Mouse (Mus musculus) forebrain, embryonic 12.5 days (tissue): ENCODE results near the gene Tenm3. TPM values are rescaled to one million over a fixed set of nuclear protein-coding genes. Genes with fewer than 3 reads are reported as not detected.

Source experiments
- ATAC-seq: fragments of 200-750 bp; cut with Nextera tagmentation; 2 replicates; pipeline ENCODE4 v1.8.0; 2017; ENCODE audit warnings: moderate TSS enrichment; ENCODE audit not compliant: low FRiP score
- H3K27ac ChIP-seq: fragments of 300-500 bp; sonication (generic); 2 replicates; pipeline ENCODE4 v1.5.1; 2016; ENCODE audit warnings: mild to moderate bottlenecking
- H3K27me3 ChIP-seq: fragments of 300-500 bp; sonication (generic); 2 replicates; pipeline ENCODE4 v1.6.1; 2016; ENCODE audit warnings: mild to moderate bottlenecking
- H3K36me3 ChIP-seq: fragments of 300-500 bp; sonication (generic); replicated peaks from 2 replicates; pipeline ENCODE4 v1.6.1; 2016; ENCODE audit warnings: mild to moderate bottlenecking
- H3K4me1 ChIP-seq: fragments of 300-500 bp; sonication (generic); 2 replicates; pipeline ENCODE4 v1.6.1; 2016
- H3K4me2 ChIP-seq: fragments of 300-500 bp; sonication (generic); 2 replicates; pipeline ENCODE4 v1.6.1; 2016; ENCODE audit warnings: mild to moderate bottlenecking, moderate library complexity
- H3K4me3 ChIP-seq: fragments of 300-500 bp; sonication (generic); replicated peaks from 2 replicates; pipeline ENCODE4 v1.5.1; 2016; ENCODE audit warnings: mild to moderate bottlenecking
- H3K9ac ChIP-seq: fragments of 300-500 bp; sonication (generic); 2 replicates; pipeline ENCODE4 v1.6.1; 2016; ENCODE audit warnings: mild to moderate bottlenecking
- H3K9me3 ChIP-seq: fragments of 300-500 bp; sonication (generic); 2 replicates; pipeline ENCODE4 v1.6.1; 2016
- WGBS: fragments of 180-500 bp; shearing (Covaris S2); methylation state at CpG from one replicate; pipeline ENCODE4 v1.1.7; 2016; 5-methylcytosine and 5-hydroxymethylcytosine counted together
- polyA plus RNA-seq: library from polyadenylated mRNA; unstranded; fragments of >200 nt; fragmentation: Nextera tagmentation; extraction: Ambion mirVana; gene quantifications from 2 replicates; pipeline ENCODE4 v1.2.1, GENCODE M21; 2016

Gene Tenm3
- polyA plus RNA-seq, 1 experiment from 2014 or later: 42.0 TPM

DNA sequence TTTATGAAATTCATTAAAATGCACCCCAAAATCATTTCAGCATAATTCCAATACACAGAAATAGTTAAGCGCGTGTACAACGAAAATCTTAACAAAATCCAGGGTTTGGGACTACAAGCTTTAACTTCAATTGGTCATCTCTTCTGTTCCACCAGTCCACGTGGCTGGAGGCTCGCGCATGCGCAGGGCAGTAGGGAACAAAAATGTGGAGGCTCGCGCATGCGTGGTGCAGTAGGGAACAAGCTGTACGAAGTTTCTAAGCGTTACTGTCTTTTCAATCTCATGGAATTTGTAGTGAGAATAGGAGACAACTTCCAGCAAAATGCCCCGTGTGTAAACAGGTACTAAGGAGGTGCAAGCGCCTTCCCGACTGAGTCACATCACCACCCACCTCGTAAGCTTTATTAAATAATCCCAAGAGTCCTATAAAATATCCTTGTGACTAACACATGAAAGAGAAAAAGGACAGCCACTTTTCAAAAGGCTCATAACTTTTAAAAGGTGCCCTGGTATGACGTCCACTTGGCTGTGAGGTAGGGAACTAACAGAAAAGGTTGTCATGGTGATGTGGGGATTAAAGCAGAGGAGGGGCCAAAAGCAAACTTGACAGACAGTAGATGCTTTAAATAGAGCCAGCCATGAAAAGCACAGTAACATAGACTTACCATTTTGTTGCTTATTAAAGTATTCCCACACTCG lies 353.7 kb downstream of the Tenm3 start:
- Histone ChIP-seq H3K27ac (no peak overlapping the region), H3K9ac (no peak overlapping the region), H3K4me3 (no peak overlapping the region), H3K27me3 (no peaks in the 10 kb centered on the region), H3K4me2 (peak overlapping the region; percentile 22; the same call in 1 of the 2 replicates), H3K9me3 (no peaks in the 10 kb centered on the region), H3K36me3 (no peaks in the 10 kb centered on the region; the same call in 1 of the 2 replicates), H3K4me1 (peaks cover 41% of the 10 kb centered on the region)
- peak; percentile 63; the same call in 1 of the 2 replicates for ATAC-seq
- WGBS: 61% methylated on average over 18 of the region's 18 CpGs

DNA sequence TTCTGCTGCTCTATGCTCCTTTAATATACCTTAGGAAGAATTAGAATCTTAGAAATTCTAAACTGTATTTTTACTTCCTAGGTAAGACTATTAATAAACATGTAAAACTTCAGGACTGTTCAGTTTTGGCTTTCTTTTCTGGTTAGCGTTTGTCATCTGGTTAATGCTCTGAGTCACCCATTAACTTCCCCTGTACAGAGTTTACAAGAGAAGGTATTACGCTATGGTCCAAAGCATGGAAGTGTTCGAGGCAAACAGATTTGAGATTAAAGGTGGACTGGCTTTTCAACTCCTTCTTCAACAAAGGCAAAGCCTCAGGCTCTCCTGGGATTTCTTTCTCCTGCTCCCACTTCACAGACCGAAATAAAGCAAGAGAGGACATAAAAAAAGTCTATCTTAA lies 354.3 kb downstream of the Tenm3 start:
- no peak for ATAC-seq
- Histone ChIP-seq H3K9me3 (no peaks in the 10 kb centered on the region), H3K9ac (no peak overlapping the region), H3K4me1 (peaks cover 41% of the 10 kb centered on the region), H3K4me3 (no peak overlapping the region), H3K27me3 (no peaks in the 10 kb centered on the region), H3K36me3 (no peaks in the 10 kb centered on the region; the same call in 1 of the 2 replicates), H3K4me2 (no peak overlapping the region), H3K27ac (no peak overlapping the region)
- 56% methylated on average over 4 of the region's 4 CpGs for WGBS

GRCm38 (mm10) chr8:48488809-48489208 lies 354.9 kb downstream of the Tenm3 start:
- 73% methylated on average over 7 of the region's 7 CpGs for WGBS
- Histone ChIP-seq H3K36me3 (no peaks in the 10 kb centered on the region; the same call in 1 of the 2 replicates), H3K9ac (no peak overlapping the region), H3K9me3 (no peaks in the 10 kb centered on the region), H3K4me2 (no peak overlapping the region), H3K4me1 (peaks cover 41% of the 10 kb centered on the region), H3K27me3 (no peaks in the 10 kb centered on the region), H3K4me3 (no peak overlapping the region), H3K27ac (no peak overlapping the region)
- no peak for ATAC-seq

DNA sequence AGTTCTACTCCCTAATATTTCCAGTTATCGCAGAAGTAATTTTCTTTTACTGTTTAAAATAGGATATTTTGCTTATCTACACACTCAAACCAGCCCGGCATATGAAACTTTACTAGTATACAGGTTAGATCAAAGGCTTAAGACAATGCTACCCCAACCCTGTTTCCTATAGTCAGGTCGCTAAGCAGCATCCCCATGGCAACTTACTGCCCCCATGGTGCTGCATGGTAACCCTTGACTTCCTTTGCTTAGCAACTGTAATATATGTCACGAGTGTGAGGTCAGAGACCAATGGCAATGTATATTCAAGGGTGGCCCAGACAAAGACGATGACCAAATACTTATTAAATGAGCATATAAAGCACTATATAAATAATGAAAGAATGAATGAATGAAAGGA lies 359.6 kb downstream of the Tenm3 start:
- Histone ChIP-seq H3K27ac (no peak overlapping the region), H3K4me1 (peaks cover 13% of the 10 kb centered on the region), H3K27me3 (no peaks in the 10 kb centered on the region), H3K4me2 (no peak overlapping the region), H3K9me3 (no peaks in the 10 kb centered on the region), H3K9ac (no peak overlapping the region), H3K4me3 (no peak overlapping the region), H3K36me3 (no peaks in the 10 kb centered on the region; the same call in 1 of the 2 replicates)
- no peak for ATAC-seq
- WGBS: 75% methylated on average over 5 of the region's 5 CpGs

- no peaks in the 10 kb centered on the region for H3K9me3 ChIP-seq
- peaks cover 13% of the 10 kb centered on the region for H3K4me1 ChIP-seq
- H3K27ac ChIP-seq: no peak overlapping the region
- H3K4me3 ChIP-seq: no peak overlapping the region
- no peak overlapping the region for H3K4me2 ChIP-seq
- H3K9ac ChIP-seq: no peak overlapping the region
- no peak for ATAC-seq
- 81% methylated on average over 33 of the region's 33 CpGs for WGBS
- H3K27me3 ChIP-seq: no peaks in the 10 kb centered on the region
- H3K36me3 ChIP-seq: no peaks in the 10 kb centered on the region; the same call in 1 of the 2 replicates
Measured at GRCm38 (mm10) chr8:48481709-48482671, 361.8 kb downstream of the Tenm3 start.

DNA sequence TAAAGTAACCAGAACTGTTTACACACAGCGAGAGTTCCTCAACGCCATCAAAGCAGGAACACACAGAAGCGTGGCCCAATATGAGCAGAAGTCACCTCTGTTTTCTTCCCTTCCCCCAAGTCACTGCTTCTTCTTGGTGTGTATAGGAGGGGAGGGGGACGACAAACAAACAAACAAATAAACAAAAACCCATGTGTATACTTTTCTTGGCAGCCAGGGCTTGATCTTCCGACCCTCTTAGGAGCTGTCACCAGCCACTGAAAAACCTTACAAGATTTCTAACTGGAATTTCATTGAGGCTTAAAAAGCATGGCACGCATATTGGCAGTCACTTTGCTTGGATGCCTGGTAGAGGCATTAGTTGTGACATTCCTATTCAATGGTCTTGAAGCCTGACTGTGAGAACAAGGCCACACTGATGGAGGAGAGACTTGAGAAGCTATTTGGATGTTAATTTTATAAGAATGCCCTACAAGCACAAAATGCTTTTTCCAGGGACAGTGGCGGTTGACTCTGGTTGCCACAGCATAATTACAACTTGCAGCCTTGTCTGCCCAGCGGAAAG lies 366.3 kb downstream of the Tenm3 start:
- no peaks in the 10 kb centered on the region for H3K36me3 ChIP-seq
- no peak overlapping the region for H3K27ac ChIP-seq
- H3K4me2 ChIP-seq: no peak overlapping the region
- H3K9me3 ChIP-seq: no peaks in the 10 kb centered on the region
- H3K27me3 ChIP-seq: no peaks in the 10 kb centered on the region; the same call in 1 of the 2 replicates
- no peak for ATAC-seq
- no peak overlapping the region for H3K4me3 ChIP-seq
- peaks cover 21% of the 10 kb centered on the region for H3K4me1 ChIP-seq
- WGBS: 49% methylated on average over 8 of the region's 8 CpGs
- H3K9ac ChIP-seq: no peak overlapping the region

GRCm38 (mm10) chr8:48476896-48477295 lies 366.9 kb downstream of the Tenm3 start:
- Histone ChIP-seq H3K27me3 (no peaks in the 10 kb centered on the region; the same call in 1 of the 2 replicates), H3K27ac (no peak overlapping the region), H3K4me3 (no peak overlapping the region), H3K9ac (no peak overlapping the region), H3K4me1 (peaks cover 21% of the 10 kb centered on the region), H3K9me3 (no peaks in the 10 kb centered on the region), H3K36me3 (no peaks in the 10 kb centered on the region), H3K4me2 (no peak overlapping the region)
- WGBS: 68% methylated on average over 1 of the region's 1 CpGs
- ATAC-seq: no peak

DNA sequence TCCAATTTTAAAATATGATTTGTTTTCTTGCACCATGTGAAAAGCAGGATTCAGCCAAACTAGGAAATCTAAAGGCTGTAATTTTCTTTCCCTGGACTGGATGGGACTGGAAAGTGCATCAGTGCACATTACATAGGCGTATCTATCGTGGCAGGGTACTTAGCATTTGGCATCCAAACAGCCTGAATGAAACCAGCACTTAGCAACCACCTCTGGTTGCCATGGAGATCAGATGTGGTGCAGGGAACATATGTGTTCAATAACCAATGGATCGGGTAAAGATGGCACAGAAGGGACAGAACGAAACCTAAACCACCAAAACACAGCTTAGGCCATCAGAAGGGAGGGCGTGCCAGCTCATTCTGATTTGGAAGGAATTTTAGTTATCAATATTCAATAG lies 376.1 kb downstream of the Tenm3 start:
- 73% methylated on average over 5 of the region's 5 CpGs for WGBS
- peaks cover 8% of the 10 kb centered on the region; the same call in 1 of the 2 replicates for H3K4me1 ChIP-seq
- H3K4me2 ChIP-seq: no peak overlapping the region
- H3K27me3 ChIP-seq: no peaks in the 10 kb centered on the region
- ATAC-seq: no peak
- no peak overlapping the region for H3K4me3 ChIP-seq
- no peak overlapping the region for H3K27ac ChIP-seq
- no peaks in the 10 kb centered on the region for H3K36me3 ChIP-seq
- no peak overlapping the region for H3K9ac ChIP-seq
- H3K9me3 ChIP-seq: no peaks in the 10 kb centered on the region

- 3% methylated on average over 5 of the region's 5 CpGs for WGBS
- H3K4me1 ChIP-seq: peaks cover 43% of the 10 kb centered on the region
Measured at GRCm38 (mm10) chr8:48458373-48458772, 385.4 kb downstream of the Tenm3 start.

GRCm38 (mm10) chr8:48456328-48457124 lies 387.2 kb downstream of the Tenm3 start:
- ATAC-seq: peak; percentile 35
- peaks cover 46% of the 10 kb centered on the region for H3K4me1 ChIP-seq
- H3K9ac ChIP-seq: peak overlapping the region; percentile 17; the same call in 1 of the 2 replicates
- no peaks in the 10 kb centered on the region for H3K9me3 ChIP-seq
- peak overlapping the region; percentile 40 for H3K4me2 ChIP-seq
- 12% methylated on average over 22 of the region's 22 CpGs for WGBS
- no peak overlapping the region; the same call in 1 of the 2 replicates for H3K4me3 ChIP-seq
- H3K27me3 ChIP-seq: peaks cover 20% of the 10 kb centered on the region; the same call in 1 of the 2 replicates
- H3K36me3 ChIP-seq: no peaks in the 10 kb centered on the region
- H3K27ac ChIP-seq: peak overlapping the region; percentile 65

More at GRCm38 (mm10) chr8:48458373-48458772, 385.4 kb downstream of the Tenm3 start:
- Histone ChIP-seq H3K9me3 (no peaks in the 10 kb centered on the region), H3K27me3 (peaks cover 20% of the 10 kb centered on the region; the same call in 1 of the 2 replicates), H3K27ac (peak overlapping the region; percentile 75), H3K4me2 (no peak overlapping the region), H3K9ac (no peak overlapping the region), H3K4me3 (no peak overlapping the region), H3K36me3 (no peaks in the 10 kb centered on the region)
- ATAC-seq: peak; percentile 90

GRCm38 (mm10) chr8:48451247-48451635 lies 392.5 kb downstream of the Tenm3 start:
- H3K4me1 ChIP-seq: peaks cover 42% of the 10 kb centered on the region
- peak overlapping the region; percentile 26; the same call in 1 of the 2 replicates for H3K4me2 ChIP-seq
- ATAC-seq: no peak
- no peak overlapping the region for H3K9ac ChIP-seq
- H3K36me3 ChIP-seq: no peaks in the 10 kb centered on the region
- H3K4me3 ChIP-seq: no peak overlapping the region
- peaks cover 14% of the 10 kb centered on the region; the same call in 1 of the 2 replicates for H3K27me3 ChIP-seq
- H3K27ac ChIP-seq: no peak overlapping the region
- WGBS: 11% methylated on average over 7 of the region's 7 CpGs
- H3K9me3 ChIP-seq: no peaks in the 10 kb centered on the region
